Mouse (Mus musculus): ENCODE results near the gene Gm10912. TPM values are rescaled to one million over a fixed set of nuclear protein-coding genes. Genes with fewer than 3 reads are reported as not detected.

The Gm10912 gene
- total RNA-seq, 1 experiment: not detected

DNA sequence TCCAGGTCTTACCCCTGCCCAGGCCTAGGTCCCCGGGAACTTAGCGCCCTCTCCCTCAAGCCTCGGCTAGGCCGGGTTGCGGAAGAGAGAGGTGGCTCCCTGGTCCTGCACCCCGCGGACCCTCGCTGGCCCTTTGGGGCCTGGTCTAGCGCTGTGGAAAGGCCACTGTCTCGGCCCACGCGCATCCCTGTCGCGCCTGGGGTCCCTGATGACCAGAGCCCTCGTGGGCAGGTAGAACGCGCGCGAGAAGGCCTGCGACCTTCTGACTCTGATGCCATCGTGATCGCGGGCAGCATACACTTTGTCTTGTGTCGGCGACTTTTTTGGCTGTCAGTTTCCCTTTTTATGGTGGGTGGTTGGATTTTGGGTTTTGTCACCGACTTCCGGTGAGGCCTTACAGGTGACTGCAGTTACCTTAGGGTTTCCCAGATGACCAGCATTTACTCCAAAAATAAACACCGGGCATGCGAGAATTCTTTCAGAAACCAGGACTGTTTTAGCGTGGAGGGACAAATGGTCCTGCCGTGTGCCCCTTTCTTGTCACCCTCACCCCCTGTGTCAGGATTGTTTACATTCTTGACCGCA lies 37.4 kb upstream of the Gm10912 start, which contains the start of gene 4931422A03Rik:
Gene 4931422A03Rik, minus strand, starts transcription at position 223 of the 585 bp plus-strand sequence.
- H3K36me3 ChIP-seq (ENCODE audit: control insufficient read depth, insufficient read depth, low read length, poor library complexity, severe bottlenecking): no peaks in the 10 kb centered on the region
- TF ChIP-seq HCFC1 (IDR thresholded peaks at IDR 0.05; ENCODE audit: borderline replicate concordance, insufficient read depth, low read length): no peak
- no peak for TF ChIP-seq CHD2 (IDR thresholded peaks at IDR 0.05; ENCODE audit: low read depth, low read length)
- no peak for TF ChIP-seq ZC3H11A (IDR thresholded peaks at IDR 0.05; ENCODE audit: borderline replicate concordance, low read depth, low read length)
- TF ChIP-seq ZNF384 (IDR thresholded peaks at IDR 0.05; ENCODE audit: low read depth, low read length): no peak
- TF ChIP-seq MAFK (IDR thresholded peaks at IDR 0.05; ENCODE audit: insufficient read depth, low read depth, low read length): no peak
- H3K4me3 ChIP-seq (ENCODE audit: insufficient read depth in 1 of 2, low read depth in 1 of 2, low read length in 2 of 2, poor library complexity in 1 of 2, severe bottlenecking in 1 of 2): peak within 1 kb of the TSS; percentile 86 to 96
- in situ Hi-C loops (cut with MboI; ENCODE audit: low sequenced_read_pairs in 2 of 2, unreplicated experiment in 2 of 2): no loop called here
- H3K9ac ChIP-seq (ENCODE audit: insufficient read depth, low read depth, low read length, poor library complexity, severe bottlenecking): peak within 1 kb of the TSS; percentile 90
- no peak for DNase-seq (ENCODE audit: low read depth, low spot score)
- peaks cover 0 to 2% of the 10 kb centered on the region in 2 experiments; a peak in 1 of 4 replicates for H3K4me1 ChIP-seq (ENCODE audit: control insufficient read depth in 2 of 2, insufficient read depth in 2 of 2, low read length in 2 of 2, poor library complexity in 1 of 2)
- no peaks in the 10 kb centered on the region for H3K9me3 ChIP-seq (ENCODE audit: control insufficient read depth, insufficient read depth, low read depth, low read length)
- no peak within 1 kb of the TSS for H3K27ac ChIP-seq (ENCODE audit: insufficient read depth, low read depth, low read length, poor library complexity, severe bottlenecking)

DNA sequence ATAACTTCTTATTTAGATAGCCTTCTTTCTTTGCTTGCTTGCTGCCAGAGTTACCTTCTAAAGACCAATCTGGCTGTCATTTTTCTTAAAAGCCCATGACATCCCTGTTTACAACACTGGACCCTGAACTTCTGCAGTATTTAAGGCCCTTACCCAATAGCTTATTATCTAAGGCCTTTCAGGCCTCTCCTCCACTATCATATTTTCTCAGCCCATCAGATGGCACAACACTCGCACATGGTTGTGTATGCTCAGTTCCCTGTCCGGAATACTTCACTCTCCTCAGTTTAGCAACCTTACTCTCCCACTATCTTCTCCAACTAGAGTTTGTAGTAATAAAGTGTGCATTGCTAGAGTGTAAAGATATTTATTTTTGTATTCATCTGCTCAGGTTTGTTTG lies 36.6 kb upstream of the Gm10912 start:
- TF ChIP-seq HCFC1 (IDR thresholded peaks at IDR 0.05; ENCODE audit: borderline replicate concordance, insufficient read depth, low read length): no peak
- TF ChIP-seq ZNF384 (IDR thresholded peaks at IDR 0.05; ENCODE audit: low read depth, low read length): no peak
- no peak for TF ChIP-seq CHD2 (IDR thresholded peaks at IDR 0.05; ENCODE audit: low read depth, low read length)
- no peak for TF ChIP-seq ZC3H11A (IDR thresholded peaks at IDR 0.05; ENCODE audit: borderline replicate concordance, low read depth, low read length)
- no peak for TF ChIP-seq MAFK (IDR thresholded peaks at IDR 0.05; ENCODE audit: insufficient read depth, low read depth, low read length)
- peaks cover under 1% of the 10 kb centered on the region; the same call in 1 of the 2 replicates for H3K36me3 ChIP-seq (ENCODE audit: control insufficient read depth, insufficient read depth, low read length, poor library complexity, severe bottlenecking)
- H3K27ac ChIP-seq (ENCODE audit: insufficient read depth, low read depth, low read length, poor library complexity, severe bottlenecking): no peak overlapping the region
- DNase-seq (ENCODE audit: low read depth, low spot score): no peak
- in situ Hi-C loops (cut with MboI; ENCODE audit: low sequenced_read_pairs in 2 of 2, unreplicated experiment in 2 of 2): no loop called here
- H3K9ac ChIP-seq (ENCODE audit: insufficient read depth, low read depth, low read length, poor library complexity, severe bottlenecking): no peak overlapping the region
- H3K4me3 ChIP-seq (ENCODE audit: insufficient read depth in 1 of 2, low read depth in 1 of 2, low read length in 2 of 2, poor library complexity in 1 of 2, severe bottlenecking in 1 of 2): no peak overlapping the region
- H3K4me1 ChIP-seq (ENCODE audit: control insufficient read depth in 2 of 2, insufficient read depth in 2 of 2, low read length in 2 of 2, poor library complexity in 1 of 2): peaks cover 0 to 2% of the 10 kb centered on the region in 2 experiments; a peak in 1 of 4 replicates
- no peaks in the 10 kb centered on the region for H3K9me3 ChIP-seq (ENCODE audit: control insufficient read depth, insufficient read depth, low read depth, low read length)

DNA sequence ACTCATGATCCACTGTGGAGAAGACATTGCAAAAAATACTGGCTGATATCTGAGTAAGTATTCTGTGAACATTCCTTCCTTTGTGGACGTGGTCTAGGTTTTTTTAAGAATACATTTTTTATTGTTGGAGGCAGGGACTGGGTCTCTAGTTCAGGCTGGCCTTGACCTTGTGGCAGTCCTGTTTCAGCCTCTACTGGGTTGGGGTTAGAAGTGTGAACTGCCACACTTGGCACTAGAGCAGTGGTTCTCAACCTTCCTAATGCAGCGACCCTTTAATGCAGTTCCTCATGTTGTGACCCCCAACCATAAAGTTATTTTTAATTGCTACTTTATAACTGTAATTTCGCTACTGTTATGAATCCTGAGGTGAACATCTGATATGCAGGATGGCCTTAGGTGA lies 35.2 kb upstream of the Gm10912 start:
- no peak overlapping the region for H3K27ac ChIP-seq (ENCODE audit: insufficient read depth, low read depth, low read length, poor library complexity, severe bottlenecking)
- no peak overlapping the region for H3K4me3 ChIP-seq (ENCODE audit: insufficient read depth in 1 of 2, low read depth in 1 of 2, low read length in 2 of 2, poor library complexity in 1 of 2, severe bottlenecking in 1 of 2)
- no peak overlapping the region for H3K9ac ChIP-seq (ENCODE audit: insufficient read depth, low read depth, low read length, poor library complexity, severe bottlenecking)
- peaks cover 0 to 2% of the 10 kb centered on the region in 2 experiments; a peak in 1 of 4 replicates for H3K4me1 ChIP-seq (ENCODE audit: control insufficient read depth in 2 of 2, insufficient read depth in 2 of 2, low read length in 2 of 2, poor library complexity in 1 of 2)
- TF ChIP-seq CHD2 (IDR thresholded peaks at IDR 0.05; ENCODE audit: low read depth, low read length): no peak
- no peak for TF ChIP-seq MAFK (IDR thresholded peaks at IDR 0.05; ENCODE audit: insufficient read depth, low read depth, low read length)
- no peak for TF ChIP-seq ZC3H11A (IDR thresholded peaks at IDR 0.05; ENCODE audit: borderline replicate concordance, low read depth, low read length)
- no peak for TF ChIP-seq ZNF384 (IDR thresholded peaks at IDR 0.05; ENCODE audit: low read depth, low read length)
- TF ChIP-seq HCFC1 (IDR thresholded peaks at IDR 0.05; ENCODE audit: borderline replicate concordance, insufficient read depth, low read length): no peak
- peaks cover 3% of the 10 kb centered on the region; the same call in 1 of the 2 replicates for H3K36me3 ChIP-seq (ENCODE audit: control insufficient read depth, insufficient read depth, low read length, poor library complexity, severe bottlenecking)
- in situ Hi-C loops (cut with MboI; ENCODE audit: low sequenced_read_pairs in 2 of 2, unreplicated experiment in 2 of 2): no loop called here
- DNase-seq (ENCODE audit: low read depth, low spot score): no peak
- H3K9me3 ChIP-seq (ENCODE audit: control insufficient read depth, insufficient read depth, low read depth, low read length): no peaks in the 10 kb centered on the region

DNA sequence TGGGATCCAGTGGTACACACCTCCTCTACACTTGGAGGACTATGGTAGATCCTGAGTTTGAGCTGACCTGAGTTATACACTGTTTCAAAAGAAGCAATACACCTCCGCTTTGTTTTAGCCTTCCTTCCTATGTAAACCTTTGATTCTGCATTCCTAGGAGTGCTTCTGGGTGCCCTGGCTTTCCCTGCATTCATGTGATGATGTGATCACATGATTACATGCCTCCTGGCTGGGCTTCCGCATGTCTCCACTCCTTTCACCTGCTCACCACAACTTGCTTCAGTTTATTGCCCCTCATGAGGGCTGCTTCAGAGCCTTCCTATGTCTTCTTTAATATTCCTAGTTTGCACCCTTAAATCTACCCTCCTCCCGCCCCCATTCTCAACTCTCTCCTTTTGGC lies 33.6 kb upstream of the Gm10912 start:
- H3K4me3 ChIP-seq (ENCODE audit: insufficient read depth in 1 of 2, low read depth in 1 of 2, low read length in 2 of 2, poor library complexity in 1 of 2, severe bottlenecking in 1 of 2): no peak overlapping the region
- in situ Hi-C loops (cut with MboI; ENCODE audit: low sequenced_read_pairs in 2 of 2, unreplicated experiment in 2 of 2): no loop called here
- H3K4me1 ChIP-seq (ENCODE audit: control insufficient read depth in 2 of 2, insufficient read depth in 2 of 2, low read length in 2 of 2, poor library complexity in 1 of 2): peaks cover 0 to 2% of the 10 kb centered on the region in 2 experiments; a peak in 1 of 4 replicates
- no peak overlapping the region for H3K9ac ChIP-seq (ENCODE audit: insufficient read depth, low read depth, low read length, poor library complexity, severe bottlenecking)
- TF ChIP-seq MAFK (IDR thresholded peaks at IDR 0.05; ENCODE audit: insufficient read depth, low read depth, low read length) (no peak), ZNF384 (IDR thresholded peaks at IDR 0.05; ENCODE audit: low read depth, low read length) (no peak), CHD2 (IDR thresholded peaks at IDR 0.05; ENCODE audit: low read depth, low read length) (no peak), HCFC1 (IDR thresholded peaks at IDR 0.05; ENCODE audit: borderline replicate concordance, insufficient read depth, low read length) (no peak), ZC3H11A (IDR thresholded peaks at IDR 0.05; ENCODE audit: borderline replicate concordance, low read depth, low read length) (no peak)
- H3K9me3 ChIP-seq (ENCODE audit: control insufficient read depth, insufficient read depth, low read depth, low read length): no peaks in the 10 kb centered on the region
- H3K27ac ChIP-seq (ENCODE audit: insufficient read depth, low read depth, low read length, poor library complexity, severe bottlenecking): no peak overlapping the region
- DNase-seq (ENCODE audit: low read depth, low spot score): no peak
- peaks cover 4% of the 10 kb centered on the region; the same call in 1 of the 2 replicates for H3K36me3 ChIP-seq (ENCODE audit: control insufficient read depth, insufficient read depth, low read length, poor library complexity, severe bottlenecking)

Data from ES-E14 (cell line).